Mouse (Mus musculus): ENCODE measurements at regions not wholly inside any gene's neighbourhood (a gene's known extent, or its start where the extent isn't known, plus 50 kb on each side); places are given as distances from the start of the nearest gene placed in this dataset.

- no peak for TF ChIP-seq CTCF (IDR thresholded peaks at IDR 0.05; ENCODE audit: low read depth)
- H3K27ac ChIP-seq (ENCODE audit: low read depth, low read length): no peak overlapping the region
- 90% methylated on average over 3 of the region's 3 CpGs for WGBS
- H3K36me3 ChIP-seq (ENCODE audit: control insufficient read depth, insufficient read depth): no peaks in the 10 kb centered on the region
- H3K27me3 ChIP-seq (replicated peaks; ENCODE audit: control insufficient read depth, insufficient read depth, low read length): no peaks in the 10 kb centered on the region
- no peaks in the 10 kb centered on the region for H3K4me1 ChIP-seq (replicated peaks; ENCODE audit: control insufficient read depth, insufficient read depth, low read length)
- ATAC-seq: no peak
- H3K4me3 ChIP-seq (ENCODE audit: low read depth, low read length): no peak overlapping the region
- H3K9ac ChIP-seq (ENCODE audit: low read depth, low read length): no peak overlapping the region
- H3K9me3 ChIP-seq (ENCODE audit: control insufficient read depth): no peaks in the 10 kb centered on the region
- H3K4me2 ChIP-seq (replicated peaks; ENCODE audit: low read depth): no peak overlapping the region
Measured at GRCm38 (mm10) chr9:41442418-41442817, 280.9 kb upstream of the Ubash3b start.

- Histone ChIP-seq H3K9ac (ENCODE audit: low read depth, low read length) (no peak overlapping the region), H3K27ac (ENCODE audit: low read depth, low read length) (no peak overlapping the region), H3K36me3 (ENCODE audit: control insufficient read depth, insufficient read depth) (no peaks in the 10 kb centered on the region), H3K4me1 (replicated peaks; ENCODE audit: control insufficient read depth, insufficient read depth, low read length) (no peaks in the 10 kb centered on the region), H3K27me3 (replicated peaks; ENCODE audit: control insufficient read depth, insufficient read depth, low read length) (no peaks in the 10 kb centered on the region), H3K4me2 (replicated peaks; ENCODE audit: low read depth) (no peak overlapping the region), H3K4me3 (ENCODE audit: low read depth, low read length) (no peak overlapping the region), H3K9me3 (ENCODE audit: control insufficient read depth) (no peaks in the 10 kb centered on the region)
- 79% methylated on average over 4 of the region's 4 CpGs for WGBS
- TF ChIP-seq CTCF (IDR thresholded peaks at IDR 0.05; ENCODE audit: low read depth): no peak
- ATAC-seq: no peak
Measured at GRCm38 (mm10) chr9:41439979-41440378, 278.5 kb upstream of the Ubash3b start.

GRCm38 (mm10) chr9:41438141-41438540 is 276.6 kb upstream of the Ubash3b start:
- ATAC-seq: no peak
- H3K27ac ChIP-seq (ENCODE audit: low read depth, low read length): no peak overlapping the region
- no peak overlapping the region for H3K9ac ChIP-seq (ENCODE audit: low read depth, low read length)
- WGBS: 88% methylated on average over 2 of the region's 2 CpGs
- TF ChIP-seq CTCF (IDR thresholded peaks at IDR 0.05; ENCODE audit: low read depth): no peak
- H3K9me3 ChIP-seq (ENCODE audit: control insufficient read depth): no peaks in the 10 kb centered on the region
- no peaks in the 10 kb centered on the region for H3K36me3 ChIP-seq (ENCODE audit: control insufficient read depth, insufficient read depth)
- no peaks in the 10 kb centered on the region for H3K4me1 ChIP-seq (replicated peaks; ENCODE audit: control insufficient read depth, insufficient read depth, low read length)
- no peak overlapping the region for H3K4me3 ChIP-seq (ENCODE audit: low read depth, low read length)
- no peak overlapping the region for H3K4me2 ChIP-seq (replicated peaks; ENCODE audit: low read depth)
- H3K27me3 ChIP-seq (replicated peaks; ENCODE audit: control insufficient read depth, insufficient read depth, low read length): no peaks in the 10 kb centered on the region

GRCm38 (mm10) chr9:41430391-41431343 is 269.2 kb upstream of the Ubash3b start:
- no peaks in the 10 kb centered on the region for H3K9me3 ChIP-seq (ENCODE audit: control insufficient read depth)
- no peak for TF ChIP-seq CTCF (IDR thresholded peaks at IDR 0.05; ENCODE audit: low read depth)
- no peak overlapping the region for H3K4me2 ChIP-seq (replicated peaks; ENCODE audit: low read depth)
- no peak overlapping the region for H3K4me3 ChIP-seq (ENCODE audit: low read depth, low read length)
- H3K27me3 ChIP-seq (replicated peaks; ENCODE audit: control insufficient read depth, insufficient read depth, low read length): no peaks in the 10 kb centered on the region
- no peak for ATAC-seq
- H3K9ac ChIP-seq (ENCODE audit: low read depth, low read length): no peak overlapping the region
- H3K4me1 ChIP-seq (replicated peaks; ENCODE audit: control insufficient read depth, insufficient read depth, low read length): no peaks in the 10 kb centered on the region
- no peak overlapping the region for H3K27ac ChIP-seq (ENCODE audit: low read depth, low read length)
- 77% methylated on average over 16 of the region's 16 CpGs for WGBS
- H3K36me3 ChIP-seq (ENCODE audit: control insufficient read depth, insufficient read depth): no peaks in the 10 kb centered on the region

- H3K9me3 ChIP-seq (ENCODE audit: control insufficient read depth): no peaks in the 10 kb centered on the region
- no peak overlapping the region for H3K4me2 ChIP-seq (replicated peaks; ENCODE audit: low read depth)
- H3K27me3 ChIP-seq (replicated peaks; ENCODE audit: control insufficient read depth, insufficient read depth, low read length): no peaks in the 10 kb centered on the region
- no peaks in the 10 kb centered on the region for H3K4me1 ChIP-seq (replicated peaks; ENCODE audit: control insufficient read depth, insufficient read depth, low read length)
- ATAC-seq: no peak
- H3K36me3 ChIP-seq (ENCODE audit: control insufficient read depth, insufficient read depth): no peaks in the 10 kb centered on the region
- H3K9ac ChIP-seq (ENCODE audit: low read depth, low read length): no peak overlapping the region
- TF ChIP-seq CTCF (IDR thresholded peaks at IDR 0.05; ENCODE audit: low read depth): no peak
- WGBS: 76% methylated on average over 10 of the region's 10 CpGs
- no peak overlapping the region for H3K27ac ChIP-seq (ENCODE audit: low read depth, low read length)
- no peak overlapping the region for H3K4me3 ChIP-seq (ENCODE audit: low read depth, low read length)
Measured at GRCm38 (mm10) chr9:41429711-41430390, 268.4 kb upstream of the Ubash3b start.

GRCm38 (mm10) chr9:41429236-41429635 is 267.7 kb upstream of the Ubash3b start:
- ATAC-seq: no peak
- Histone ChIP-seq H3K4me1 (replicated peaks; ENCODE audit: control insufficient read depth, insufficient read depth, low read length) (no peaks in the 10 kb centered on the region), H3K36me3 (ENCODE audit: control insufficient read depth, insufficient read depth) (no peaks in the 10 kb centered on the region), H3K9me3 (ENCODE audit: control insufficient read depth) (no peaks in the 10 kb centered on the region), H3K4me3 (ENCODE audit: low read depth, low read length) (no peak overlapping the region), H3K4me2 (replicated peaks; ENCODE audit: low read depth) (no peak overlapping the region), H3K27me3 (replicated peaks; ENCODE audit: control insufficient read depth, insufficient read depth, low read length) (no peaks in the 10 kb centered on the region), H3K27ac (ENCODE audit: low read depth, low read length) (no peak overlapping the region), H3K9ac (ENCODE audit: low read depth, low read length) (no peak overlapping the region)
- 83% methylated on average over 4 of the region's 4 CpGs for WGBS
- no peak for TF ChIP-seq CTCF (IDR thresholded peaks at IDR 0.05; ENCODE audit: low read depth)
